Mouse (Mus musculus) CD4-positive helper T cell, adult 2 months (primary cell): ENCODE measurements around the gene Timd4.

ENCODE experiments used
- DNase-seq: peaks from one replicate; pipeline ENCODE4 v3.0.0-alpha.2; 2012; ENCODE audit warnings: low read depth, missing footprints, low spot score

Gene Timd4

GRCm38 (mm10) chr11:46810511-46810910 lies at the start of gene Timd4:
TSS of gene Timd4 (plus strand) at chr11:46810800.
- DNase-seq: no peak

- no peak for DNase-seq
Observed at GRCm38 (mm10) chr11:46776879-46777278, 33.7 kb upstream of the Timd4 start.

- no peak for DNase-seq
Observed at GRCm38 (mm10) chr11:46779811-46780210, 30.8 kb upstream of the Timd4 start.

GRCm38 (mm10) chr11:46804440-46804839 lies 6.2 kb upstream of the Timd4 start:
- no peak for DNase-seq

- no peak for DNase-seq
Observed at GRCm38 (mm10) chr11:46817692-46818091, 7.1 kb downstream of the Timd4 start.

- DNase-seq: no peak
Observed at GRCm38 (mm10) chr11:46819930-46820329, 9.3 kb downstream of the Timd4 start.

GRCm38 (mm10) chr11:46830348-46830747 lies 19.7 kb downstream of the Timd4 start:
- no peak for DNase-seq

- DNase-seq: no peak
Observed at GRCm38 (mm10) chr11:46835080-46835479, 24.5 kb downstream of the Timd4 start.

- no peak for DNase-seq
Observed at GRCm38 (mm10) chr11:46842015-46842726, 31.6 kb downstream of the Timd4 start.

GRCm38 (mm10) chr11:46846661-46847060 lies 36.1 kb downstream of the Timd4 start:
- no peak for DNase-seq

GRCm38 (mm10) chr11:46847827-46848220 lies 37.2 kb downstream of the Timd4 start:
- DNase-seq: no peak

- no peak for DNase-seq
Observed at GRCm38 (mm10) chr11:46848221-46848971, 37.8 kb downstream of the Timd4 start.

GRCm38 (mm10) chr11:46864809-46865208 lies 54.2 kb downstream of the Timd4 start:
- no peak for DNase-seq

- no peak for DNase-seq
Observed at GRCm38 (mm10) chr11:46868594-46868993, 58.0 kb downstream of the Timd4 start.

- no peak for DNase-seq
Observed at GRCm38 (mm10) chr11:46875774-46876173, 65.2 kb downstream of the Timd4 start.

GRCm38 (mm10) chr11:46882456-46882855 lies 71.9 kb downstream of the Timd4 start:
- DNase-seq: no peak

GRCm38 (mm10) chr11:46889093-46889492 lies 78.5 kb downstream of the Timd4 start:
- DNase-seq: no peak
